Mouse (Mus musculus): ENCODE results near the gene Taf6l.

Gene Taf6l

DNA sequence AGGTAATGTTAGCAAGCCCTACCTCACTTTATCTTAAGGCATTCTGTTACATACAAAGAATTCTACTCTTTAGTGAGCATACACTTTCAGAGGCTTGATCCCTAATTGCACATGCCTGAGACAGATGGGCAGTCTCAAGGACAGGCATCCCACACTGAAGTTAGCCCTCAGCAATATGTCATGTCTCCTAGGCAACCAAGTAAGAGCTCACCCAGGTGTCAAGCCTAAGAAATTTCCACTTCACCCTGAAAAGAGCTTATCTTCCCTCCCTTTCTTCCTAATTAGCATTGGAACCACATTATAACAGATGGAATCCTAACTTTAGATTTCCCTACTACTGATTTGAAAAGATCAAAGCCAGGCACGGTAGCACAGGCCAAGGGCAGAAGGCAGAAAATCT is 3.0 kb upstream of the Taf6l start:
- peak; percentile 57 for DNase-seq

GRCm38 (mm10) chr19:8788521-8788920 is 2.3 kb upstream of the Taf6l start:
- no peak for DNase-seq

GRCm38 (mm10) chr19:8774951-8775421 is 11.2 kb downstream of the Taf6l start:
- no peak for DNase-seq

GRCm38 (mm10) chr19:8774086-8774835 is 12.0 kb downstream of the Taf6l start, which contains the start of gene Tmem179b:
TSS of gene Tmem179b (minus strand) at chr19:8774467.
- peak; percentile 96 for DNase-seq

GRCm38 (mm10) chr19:8773409-8773808 is 12.8 kb downstream of the Taf6l start:
- DNase-seq = no peak

GRCm38 (mm10) chr19:8772996-8773395 is 13.2 kb downstream of the Taf6l start:
- no peak for DNase-seq

- DNase-seq = peak; percentile 82
Measured at GRCm38 (mm10) chr19:8770567-8771270, 15.5 kb downstream of the Taf6l start, which contains the start of gene Tmem223. TSS of gene Tmem223 (plus strand) at chr19:8770996.

- DNase-seq = no peak
Measured at GRCm38 (mm10) chr19:8765562-8765961, 20.7 kb downstream of the Taf6l start.

DNA sequence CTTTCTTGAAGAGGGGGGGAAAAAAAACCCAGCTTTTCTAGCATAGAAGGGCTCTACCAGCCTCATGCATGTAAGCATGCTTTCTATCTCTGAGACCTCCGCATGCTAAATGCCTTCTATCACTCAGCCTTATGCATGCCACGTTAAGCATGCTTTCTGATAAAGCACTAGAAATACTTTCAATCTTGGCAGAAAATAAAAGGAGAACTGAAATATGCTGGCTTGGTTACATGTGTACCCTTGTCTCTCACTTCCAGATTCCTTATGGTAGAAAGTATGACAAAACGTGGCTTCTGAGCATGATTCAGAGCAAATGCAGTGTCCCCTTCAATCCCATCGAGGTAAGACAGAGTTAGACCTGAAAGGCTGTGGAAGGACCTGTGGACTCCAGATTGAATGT is 22.9 kb downstream of the Taf6l start:
- DNase-seq = no peak

GRCm38 (mm10) chr19:8760757-8761156 is 25.5 kb downstream of the Taf6l start:
- DNase-seq = no peak

DNA sequence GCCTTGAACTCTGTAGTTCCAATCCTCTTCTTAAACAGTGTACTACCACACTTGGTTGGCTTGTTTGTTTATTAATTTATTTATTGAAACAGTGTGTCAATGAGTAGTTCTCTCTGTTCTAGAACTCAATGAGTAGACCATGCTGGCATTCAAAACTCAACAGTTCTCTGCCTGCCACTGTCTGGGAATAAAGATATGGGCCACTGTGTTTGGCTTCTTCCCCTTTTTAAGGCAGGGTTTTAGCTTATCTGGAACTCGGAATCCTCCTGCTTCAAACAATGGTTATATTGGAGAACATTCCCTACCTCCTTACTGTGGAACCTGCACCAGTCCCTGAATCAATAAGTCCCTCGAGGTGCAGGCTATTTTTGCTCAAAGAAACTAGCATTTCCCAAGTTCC is 27.3 kb downstream of the Taf6l start:
- no peak for DNase-seq

DNA sequence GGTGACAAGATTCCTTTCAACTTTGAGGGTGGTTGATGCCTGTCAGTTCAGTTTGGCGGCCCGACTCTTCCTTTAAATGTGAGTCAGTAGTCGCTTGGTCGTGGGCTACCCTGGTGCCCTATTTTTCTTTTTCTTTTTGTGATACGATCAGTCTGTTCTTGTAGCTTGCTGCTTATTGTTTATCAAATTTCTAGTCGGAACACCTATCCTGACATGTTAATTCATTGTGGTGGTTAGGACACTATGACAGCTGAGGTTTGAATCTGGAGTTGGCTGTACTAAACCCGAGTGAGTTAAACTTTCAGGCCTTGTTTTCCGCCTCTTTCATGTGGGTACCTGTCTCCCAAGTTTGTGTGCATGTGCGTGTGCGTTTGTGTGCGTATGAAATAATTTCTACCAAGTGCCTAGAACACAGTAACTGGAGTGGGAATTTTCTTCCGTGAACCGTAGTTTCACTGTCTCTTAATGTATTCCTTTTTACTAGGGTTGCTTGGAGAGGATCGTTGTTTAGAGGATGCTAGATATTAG is 28.7 kb downstream of the Taf6l start:
- DNase-seq = no peak

- peak; percentile 92 for DNase-seq
Measured at GRCm38 (mm10) chr19:8756635-8757387, 29.4 kb downstream of the Taf6l start, which contains the start of gene Nxf1. TSS of gene Nxf1 (plus strand) at chr19:8757073.

- DNase-seq = no peak
Measured at GRCm38 (mm10) chr19:8755652-8756051, 30.6 kb downstream of the Taf6l start.

DNA sequence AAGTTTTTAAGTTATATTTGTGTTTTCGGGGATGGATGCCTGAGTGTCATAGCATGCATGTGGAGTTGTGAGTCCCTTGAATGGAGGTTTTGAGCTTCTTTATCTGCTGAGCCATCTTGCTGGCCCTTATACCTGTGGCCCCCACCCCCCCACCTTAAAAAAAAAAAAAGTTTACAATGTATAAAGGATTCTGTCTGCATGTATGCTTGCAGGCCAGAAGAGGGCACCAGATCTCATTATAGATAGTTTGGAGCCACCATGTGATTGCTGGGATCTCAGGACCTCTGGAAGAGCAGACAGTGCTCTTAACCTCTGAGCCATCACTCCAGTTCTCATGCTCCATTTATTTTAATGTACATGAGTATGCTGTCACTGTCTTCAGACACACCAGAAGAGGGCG is 38.8 kb downstream of the Taf6l start:
- DNase-seq = no peak

DNA sequence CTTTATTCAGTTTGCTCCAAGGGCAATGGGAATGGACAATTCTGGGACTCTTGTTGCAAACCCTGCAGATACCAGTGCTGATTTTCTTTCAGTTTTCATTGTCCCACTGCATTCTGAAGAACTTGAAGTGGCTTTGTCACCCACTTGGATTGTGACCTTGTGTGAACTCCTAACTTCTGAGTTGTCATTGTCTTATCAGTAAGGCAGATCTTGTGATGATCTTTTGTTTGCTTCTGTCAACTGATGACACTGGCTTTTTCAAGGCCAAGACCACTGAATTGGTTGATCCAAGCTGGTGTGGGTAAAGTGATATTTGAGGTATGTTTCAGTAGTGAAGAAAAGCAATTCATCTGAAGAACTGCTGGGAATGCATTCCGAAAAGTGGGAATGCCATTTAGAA is 40.8 kb downstream of the Taf6l start:
- no peak for DNase-seq

DNA sequence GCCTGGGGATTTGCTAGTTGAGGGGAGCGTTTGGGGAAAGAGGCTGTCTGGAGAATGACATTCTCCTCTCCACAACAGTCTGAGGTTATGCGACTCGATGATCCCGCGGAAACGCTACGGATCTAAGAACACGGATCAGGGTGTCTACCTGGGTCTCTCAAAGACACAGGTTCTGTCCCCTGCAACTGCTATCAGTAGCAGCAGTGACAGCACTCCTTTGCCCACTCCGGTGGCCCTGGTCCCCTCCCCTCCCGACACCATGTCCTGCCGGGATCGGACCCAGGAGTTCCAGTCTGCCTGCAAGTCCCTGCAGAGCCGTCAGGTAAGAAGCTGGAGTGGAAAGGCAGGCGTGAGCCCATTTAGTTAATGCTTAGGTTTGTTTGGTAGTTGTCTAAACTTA is 44.0 kb downstream of the Taf6l start:
- DNase-seq = no peak

DNA sequence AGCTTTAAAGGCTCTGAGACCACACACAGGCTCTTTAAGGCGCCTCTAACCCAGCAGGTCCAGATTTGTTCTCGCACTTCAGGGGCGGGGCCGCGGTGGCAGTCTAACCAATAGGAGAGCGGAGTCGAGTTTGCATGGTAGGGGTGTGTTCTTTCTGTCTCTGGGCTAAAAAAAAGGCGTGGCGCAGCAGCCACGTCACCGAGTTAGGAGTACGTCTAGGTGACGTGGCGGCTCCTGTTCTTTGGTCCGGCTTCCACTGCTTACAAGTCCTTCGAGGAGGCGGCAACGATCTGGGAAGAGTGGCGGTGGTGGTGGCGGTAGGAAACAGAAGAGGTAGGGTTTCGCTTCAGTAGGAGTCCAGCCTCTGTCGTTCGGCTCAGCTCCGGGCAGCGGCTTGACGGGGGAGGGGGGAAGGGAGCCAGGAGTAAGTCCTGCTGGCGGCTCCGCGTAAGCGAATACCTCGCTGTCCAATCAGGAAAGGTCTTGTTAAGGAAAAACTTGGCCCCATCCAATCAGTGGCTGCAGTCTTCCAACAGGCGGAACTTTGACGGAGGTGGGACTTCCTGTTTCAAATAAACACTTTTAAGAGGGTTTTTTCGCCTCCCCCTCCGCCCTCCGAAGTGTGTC is 44.9 kb downstream of the Taf6l start, which contains the start of gene Stx5a:
Stx5a (plus strand) TSS at position 171 of the 627 bp plus-strand sequence.
- peak; percentile 98 for DNase-seq

GRCm38 (mm10) chr19:8740603-8741002 is 45.6 kb downstream of the Taf6l start, which contains the start of gene 1700092M07Rik:
TSS of gene 1700092M07Rik (plus strand) at chr19:8740718.
- peak; percentile 39 for DNase-seq

GRCm38 (mm10) chr19:8739646-8740045 is 46.6 kb downstream of the Taf6l start:
- DNase-seq = no peak

DNA sequence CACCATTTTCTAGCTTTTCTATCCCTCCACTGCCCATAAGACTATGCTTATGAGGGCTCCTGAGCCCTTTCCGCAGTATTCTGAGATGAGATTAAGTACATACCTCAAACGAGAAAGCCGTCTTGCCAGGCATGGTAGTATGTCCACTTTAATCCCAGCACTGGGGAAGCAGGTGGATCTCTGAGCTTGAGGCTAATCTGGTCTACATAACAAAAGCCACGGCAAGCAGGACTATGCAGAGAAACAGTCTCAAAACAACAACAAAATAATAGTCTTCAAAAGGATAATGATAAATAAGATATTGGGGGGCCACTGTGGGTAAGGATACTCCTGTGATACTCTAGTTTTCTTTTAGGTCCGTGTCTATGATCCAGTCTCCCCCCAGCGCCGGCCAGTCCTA is 47.3 kb downstream of the Taf6l start:
- no peak for DNase-seq

DNA sequence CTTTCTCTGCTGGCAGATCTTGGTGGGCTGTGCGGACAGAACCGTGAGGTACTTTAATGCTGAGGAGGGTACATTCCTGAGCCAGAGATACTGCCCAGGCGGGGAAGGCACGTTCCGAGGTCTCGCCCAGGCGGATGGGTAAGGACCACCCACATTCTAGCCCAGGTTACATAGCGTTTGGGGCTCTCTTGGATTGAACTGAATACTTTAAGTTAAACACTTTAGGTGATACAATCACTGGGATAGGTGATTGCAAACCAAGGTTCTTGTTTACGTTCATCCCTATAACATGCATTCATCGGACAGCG is 50.1 kb downstream of the Taf6l start:
- DNase-seq = no peak
